Comparison of ENCODE assay signal across 10 mouse cellular contexts in the genomic region with DNA sequence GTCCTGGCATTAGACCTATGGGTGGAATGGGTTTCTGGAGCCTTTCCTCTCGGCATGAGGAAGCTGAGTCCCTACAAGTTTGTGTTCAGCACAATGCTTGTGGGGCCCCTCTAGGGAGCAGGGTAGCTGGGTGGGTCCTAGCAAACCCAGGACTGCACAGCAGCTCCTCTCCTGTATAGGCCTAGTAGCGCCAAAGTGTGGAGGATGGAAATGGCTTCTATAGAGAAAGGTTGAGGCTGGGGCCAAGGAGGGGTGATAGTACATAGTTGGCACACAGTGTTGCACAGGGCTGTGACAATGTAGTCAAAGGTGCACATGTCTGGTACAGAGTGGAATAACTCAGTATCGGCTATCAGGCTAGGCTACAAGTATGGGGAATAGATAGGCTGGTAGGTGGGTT. TPM values are rescaled to one million over a fixed set of nuclear protein-coding genes. Genes with fewer than 3 reads are reported as not detected.
DNase-seq lines count a peak whose midpoint lies in the region; ATAC-seq and TF ChIP-seq lines count a peak whose summit lies in the region.
"Had no signal": no experiment of that assay in that cellular context is flagged by ENCODE, and none has a peak within 500 bp of the region (broad histone marks: within the 10 kb centered on the region; RNA-seq: fewer than 3 reads in every experiment).

No protein-coding gene starts in this region.

- DNase-seq in cerebellum, adult 9-11 months, result peak; percentile 48
- DNase-seq in cerebellum, adult 18-20 months, result no peak
- DNase-seq in lung, postnatal 0 days (ENCODE audit: low spot score), result no peak
- DNase-seq in lung, postnatal 10 days, result no peak
- no peak for DNase-seq in liver, embryonic 14.5 days (ENCODE audit: low read depth in 3 of 3, low spot score in 3 of 3)
- DNase-seq in stomach, postnatal 0 days (ENCODE audit: low spot score), result no peak
- DNase-seq in gastrocnemius, adult 18-20 months (ENCODE audit: low spot score), result no peak
- DNase-seq in left cerebral cortex, postnatal 4 days, result no peak
- DNase-seq: kidney, postnatal 4 days; thymus, postnatal 4 days had no signal

- H3K27ac ChIP-seq in lung, postnatal 0 days (ENCODE audit: low read length), result no peak overlapping the region
- H3K27ac ChIP-seq in liver, embryonic 14.5 days, result no peak overlapping the region
- no peak overlapping the region for H3K27ac ChIP-seq in stomach, postnatal 0 days (replicated peaks)

- intact Hi-C loops in left cerebral cortex, postnatal 4 days (cut with DNase I), result no loop called here

- no peak for TF ChIP-seq EP300 in lung, postnatal 0 days (IDR thresholded peaks at IDR 0.05)
- TF ChIP-seq EP300 in liver, embryonic 14.5 days (IDR thresholded peaks at IDR 0.05; ENCODE audit: low read depth), result no peak
- TF ChIP-seq EP300 in stomach, postnatal 0 days (optimal IDR thresholded peaks at IDR 0.05), result no peak

- no peaks in the 10 kb centered on the region for H3K36me3 ChIP-seq in lung, postnatal 0 days (ENCODE audit: insufficient read depth, low read length)
- no peaks in the 10 kb centered on the region for H3K36me3 ChIP-seq in liver, embryonic 14.5 days (replicated peaks; ENCODE audit: control insufficient read depth, insufficient read depth, low read depth)
- H3K36me3 ChIP-seq in stomach, postnatal 0 days (ENCODE audit: control insufficient read depth, insufficient read depth, low read length), result 0 out of 2 replicates have a peak, but pooled peaks cover 3% of the 10 kb centered on the region

- no peak overlapping the region for H3K4me3 ChIP-seq in lung, postnatal 0 days (ENCODE audit: low read depth, low read length)
- no peak overlapping the region for H3K4me3 ChIP-seq in liver, embryonic 14.5 days (ENCODE audit: insufficient read depth in 1 of 2, low read depth in 2 of 2, low read length in 2 of 2)
- no peak overlapping the region for H3K4me3 ChIP-seq in stomach, postnatal 0 days (ENCODE audit: low read depth, low read length)

- no peaks in the 10 kb centered on the region for H3K9me3 ChIP-seq in lung, postnatal 0 days (ENCODE audit: low read length)
- no peaks in the 10 kb centered on the region for H3K9me3 ChIP-seq in liver, embryonic 14.5 days (ENCODE audit: control insufficient read depth, low read length)
- H3K9me3 ChIP-seq in stomach, postnatal 0 days (ENCODE audit: control insufficient read depth, low read length), result no peaks in the 10 kb centered on the region

- H3K4me2 ChIP-seq in lung, postnatal 0 days (replicated peaks; ENCODE audit: low read depth, low read length), result peak overlapping the region; percentile 100; the same call in 1 of the 2 replicates
- H3K4me2 ChIP-seq in liver, embryonic 14.5 days (ENCODE audit: low read depth), result peak overlapping the region; percentile 100
- H3K4me2 ChIP-seq in stomach, postnatal 0 days (replicated peaks; ENCODE audit: low read depth), result peak overlapping the region; percentile 100

- no peak for ATAC-seq in lung, postnatal 0 days
- no peak for ATAC-seq in liver, embryonic 14.5 days (ENCODE audit: insufficient read depth)
- no peak for ATAC-seq in stomach, postnatal 0 days (ENCODE audit: low FRiP score, low TSS enrichment)

- 74% methylated on average over 3 of the region's 3 CpGs for WGBS in lung, postnatal 0 days
- WGBS in liver, embryonic 14.5 days (ENCODE audit: insufficient replicate concordance), result 56% methylated on average over 3 of the region's 3 CpGs
- 70% methylated on average over 3 of the region's 3 CpGs for WGBS in stomach, postnatal 0 days

- no peaks in the 10 kb centered on the region for H3K27me3 ChIP-seq in lung, postnatal 0 days (replicated peaks; ENCODE audit: insufficient read depth, low read length)
- no peaks in the 10 kb centered on the region for H3K27me3 ChIP-seq in liver, embryonic 14.5 days (ENCODE audit: control insufficient read depth, insufficient read depth, low read length)
- no peaks in the 10 kb centered on the region for H3K27me3 ChIP-seq in stomach, postnatal 0 days (ENCODE audit: control insufficient read depth, insufficient read depth, low read length)

- peaks cover 25% of the 10 kb centered on the region for H3K4me1 ChIP-seq in lung, postnatal 0 days (ENCODE audit: insufficient read depth, low read depth, low read length)
- peaks cover 25 to 36% of the 10 kb centered on the region in 2 experiments for H3K4me1 ChIP-seq in liver, embryonic 14.5 days (replicated peaks; ENCODE audit: control insufficient read depth in 2 of 2, insufficient read depth in 2 of 2, low read length in 1 of 2)
- H3K4me1 ChIP-seq in stomach, postnatal 0 days (replicated peaks; ENCODE audit: control insufficient read depth, insufficient read depth), result no peaks in the 10 kb centered on the region; the same call in 1 of the 2 replicates

- no peak for TF ChIP-seq CTCF in lung, postnatal 0 days (IDR thresholded peaks at IDR 0.05)
- no peak for TF ChIP-seq CTCF in liver, embryonic 14.5 days (IDR thresholded peaks at IDR 0.05; ENCODE audit: low read depth)
- no peak for TF ChIP-seq CTCF in stomach, postnatal 0 days (IDR thresholded peaks at IDR 0.05; ENCODE audit: low read depth)

- no peak overlapping the region for H3K9ac ChIP-seq in lung, postnatal 0 days (replicated peaks; ENCODE audit: low read depth)
- 0 out of 2 replicates have a peak overlapping the region, but pooled peaks have one; percentile 7 for H3K9ac ChIP-seq in liver, embryonic 14.5 days (replicated peaks)
- no peak overlapping the region for H3K9ac ChIP-seq in stomach, postnatal 0 days (ENCODE audit: low read length)

RNA-seq across cellular contexts. Expression of gene Txnrd2, which starts 32.1 kb away (rescaled TPM):
- polyA plus RNA-seq in lung, postnatal 0 days (2015; fragmentation: Nextera tagmentation; extraction: Ambion mirVana), result 20.0 and 20.9 TPM in 2 replicates
- 79.9 and 113 TPM in 2 replicates for polyA plus RNA-seq in liver, embryonic 14.5 days (2012; rRNA removed)
- polyA plus RNA-seq in liver, embryonic 14.5 days (2014; fragmentation: Nextera tagmentation; extraction: Ambion mirVana), result 110 and 112 TPM in 2 replicates
- 16.2 and 16.8 TPM in 2 replicates for polyA plus RNA-seq in stomach, postnatal 0 days (2015; fragmentation: Nextera tagmentation; extraction: Ambion mirVana)
- total RNA-seq in gastrocnemius, adult 18-20 months (2021), result 10 to 100 TPM; 19.8 to 20.8 TPM
- 10 to 100 TPM; 22.2 to 24.0 TPM for total RNA-seq in left cerebral cortex, postnatal 4 days (2021)

RNA-seq across cellular contexts. Expression of gene Comt, which starts 32.6 kb away (rescaled TPM):
- 109 and 111 TPM in 2 replicates for polyA plus RNA-seq in lung, postnatal 0 days (2015; fragmentation: Nextera tagmentation; extraction: Ambion mirVana)
- polyA plus RNA-seq in liver, embryonic 14.5 days (2012; rRNA removed), result 73.8 and 84.7 TPM in 2 replicates
- polyA plus RNA-seq in liver, embryonic 14.5 days (2014; fragmentation: Nextera tagmentation; extraction: Ambion mirVana), result 69.8 and 80.4 TPM in 2 replicates
- polyA plus RNA-seq in stomach, postnatal 0 days (2015; fragmentation: Nextera tagmentation; extraction: Ambion mirVana), result 95.1 and 99.6 TPM in 2 replicates
- 10 to 100 TPM; 37.3 to 41.0 TPM for total RNA-seq in gastrocnemius, adult 18-20 months (2021)
- total RNA-seq in left cerebral cortex, postnatal 4 days (2021), result 10 to 100 TPM; 55.5 to 57.3 TPM

RNA-seq across cellular contexts. Expression of gene Arvcf, which starts 46.1 kb away (rescaled TPM):
- polyA plus RNA-seq in lung, postnatal 0 days (2015; fragmentation: Nextera tagmentation; extraction: Ambion mirVana), result 14.6 and 18.5 TPM in 2 replicates
- polyA plus RNA-seq in liver, embryonic 14.5 days (2012; rRNA removed), result 6.0 and 6.4 TPM in 2 replicates
- 4.7 and 7.4 TPM in 2 replicates for polyA plus RNA-seq in liver, embryonic 14.5 days (2014; fragmentation: Nextera tagmentation; extraction: Ambion mirVana)
- 7.8 and 8.7 TPM in 2 replicates for polyA plus RNA-seq in stomach, postnatal 0 days (2015; fragmentation: Nextera tagmentation; extraction: Ambion mirVana)
- total RNA-seq in gastrocnemius, adult 18-20 months (2021), result 1 to 10 TPM; 7.7 to 8.4 TPM
- total RNA-seq in left cerebral cortex, postnatal 4 days (2021), result 10 to 100 TPM; 74.7 to 80.3 TPM

RNA-seq across cellular contexts. Expression of gene Tango2, which starts 46.2 kb away (rescaled TPM):
- polyA plus RNA-seq in lung, postnatal 0 days (2015; fragmentation: Nextera tagmentation; extraction: Ambion mirVana), result 23.7 and 25.2 TPM in 2 replicates
- polyA plus RNA-seq in liver, embryonic 14.5 days (2012; rRNA removed), result 44.3 and 44.5 TPM in 2 replicates
- 58.8 and 70.3 TPM in 2 replicates for polyA plus RNA-seq in liver, embryonic 14.5 days (2014; fragmentation: Nextera tagmentation; extraction: Ambion mirVana)
- 16.2 and 16.9 TPM in 2 replicates for polyA plus RNA-seq in stomach, postnatal 0 days (2015; fragmentation: Nextera tagmentation; extraction: Ambion mirVana)
- 10 to 100 TPM; 42.5 to 54.5 TPM for total RNA-seq in gastrocnemius, adult 18-20 months (2021)
- total RNA-seq in left cerebral cortex, postnatal 4 days (2021), result 10 to 100 TPM; 75.0 to 84.7 TPM
